Mouse (Mus musculus) ES-E14 (cell line): ENCODE results near the gene Supt20. TPM values are rescaled to one million over a fixed set of nuclear protein-coding genes. Genes with fewer than 3 reads are reported as not detected.

Experiments used
- DNase-seq: peaks from one replicate; pipeline ENCODE4 v3.0.0-alpha.2; 2013; ENCODE audit warnings: low read depth, low spot score
- H3K27ac ChIP-seq: 2 replicates; pipeline ENCODE4 v1.5.1; 2012; ENCODE audit warnings: low read depth, mild to moderate bottlenecking, low read length, moderate library complexity, mixed read lengths; ENCODE audit not compliant: poor library complexity, insufficient read depth, severe bottlenecking
- H3K36me3 ChIP-seq: 2 replicates; pipeline ENCODE4 v1.6.1; 2012; ENCODE audit warnings: mild to moderate bottlenecking, low read length, moderate library complexity, mixed read lengths; ENCODE audit not compliant: control insufficient read depth, poor library complexity, insufficient read depth, severe bottlenecking
- H3K4me1 ChIP-seq, 2 experiments: fragments of 150-350 bp in 1 of 2; sonication (generic) in 1 of 2; 2 replicates each; pipeline ENCODE4 v1.6.1; 2012; ENCODE audit warnings: low read length in 2 of 2, mild to moderate bottlenecking in 1 of 2, mixed read lengths in 1 of 2; ENCODE audit not compliant: control insufficient read depth in 2 of 2, insufficient read depth in 2 of 2, poor library complexity in 1 of 2
- H3K4me3 ChIP-seq, 2 experiments: fragments of 150-350 bp in 1 of 2; sonication (generic) in 1 of 2; 2 replicates each; pipeline ENCODE4 v1.5.1; 2012; ENCODE audit warnings: low read length in 2 of 2, low read depth in 1 of 2, mild to moderate bottlenecking in 1 of 2, mixed read lengths in 1 of 2; ENCODE audit not compliant: insufficient read depth in 1 of 2, poor library complexity in 1 of 2, severe bottlenecking in 1 of 2
- H3K9ac ChIP-seq: 2 replicates; pipeline ENCODE4 v1.6.1; 2012; ENCODE audit warnings: low read depth, mild to moderate bottlenecking, low read length, mixed read lengths; ENCODE audit not compliant: poor library complexity, insufficient read depth, severe bottlenecking
- H3K9me3 ChIP-seq: fragments of 150-350 bp; sonication (generic); 2 replicates; pipeline ENCODE4 v1.6.1; 2012; ENCODE audit warnings: low read depth, mild to moderate bottlenecking, low read length; ENCODE audit not compliant: control insufficient read depth, insufficient read depth
- CHD2 ChIP-seq: IDR thresholded peaks from 2 replicates; pipeline ENCODE4 v1.6.1; 2014; ENCODE audit warnings: mild to moderate bottlenecking, low read depth, low read length, inconsistent platforms
- HCFC1 ChIP-seq: IDR thresholded peaks from 2 replicates; pipeline ENCODE4 v1.6.1; 2012; ENCODE audit warnings: low read length, inconsistent platforms, borderline replicate concordance; ENCODE audit not compliant: insufficient read depth
- MAFK ChIP-seq: IDR thresholded peaks from 2 replicates; pipeline ENCODE4 v1.6.1; 2014; ENCODE audit warnings: mild to moderate bottlenecking, low read depth, low read length, inconsistent platforms; ENCODE audit not compliant: insufficient read depth
- ZC3H11A ChIP-seq: IDR thresholded peaks from 2 replicates; pipeline ENCODE4 v1.6.1; 2012; ENCODE audit warnings: low read depth, mild to moderate bottlenecking, inconsistent platforms, low read length, borderline replicate concordance
- ZNF384 ChIP-seq: IDR thresholded peaks from 2 replicates; pipeline ENCODE4 v1.6.1; 2012; ENCODE audit warnings: low read depth, low read length, inconsistent platforms
- in situ Hi-C, 2 experiments: fragments of 600-800 bp; cut with MboI; formaldehyde crosslinking; loops; one replicate each; pipeline ENCODE4 v1.15.1; 2025; ENCODE audit warnings: low sequenced_read_pairs in 2 of 2, inconsistent platforms in 1 of 2; ENCODE audit not compliant: unreplicated experiment in 2 of 2
- total RNA-seq: library from RNA; depleted of rRNA; stranded (reverse); fragments of 300-350 nt; gene quantifications from 2 replicates; pipeline ENCODE4 v1.2.3, GENCODE M21; 2012

The Supt20 gene
- total RNA-seq, 1 experiment = 56.4 TPM

DNA sequence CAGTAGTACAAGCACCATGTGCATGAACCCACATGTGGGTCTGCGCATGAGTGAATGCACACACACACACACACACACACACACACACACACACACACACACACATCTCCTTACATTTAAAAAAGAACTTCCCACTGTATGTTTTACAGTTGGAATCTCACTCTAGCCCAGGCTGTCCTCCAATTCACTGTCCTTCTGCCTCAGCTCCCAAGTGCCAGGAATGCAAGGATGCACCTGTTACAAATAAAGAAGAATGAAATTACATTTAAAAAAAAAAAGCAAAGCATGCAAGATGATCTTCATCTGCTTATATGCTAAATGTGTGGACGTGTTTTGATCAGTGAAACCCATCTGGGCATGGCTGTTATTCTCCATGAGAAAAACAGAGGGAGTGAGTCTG, 15.8 kb upstream of the Supt20 start:
- Histone ChIP-seq H3K36me3 (no peaks in the 10 kb centered on the region), H3K9ac (no peak overlapping the region), H3K9me3 (no peaks in the 10 kb centered on the region), H3K27ac (no peak overlapping the region), H3K4me1 (no peaks in the 10 kb centered on the region), H3K4me3 (no peak overlapping the region)
- no peak for TF ChIP-seq ZC3H11A
- TF ChIP-seq HCFC1 = no peak
- no peak for TF ChIP-seq ZNF384
- no peak for TF ChIP-seq MAFK
- TF ChIP-seq CHD2 = no peak
- no peak for DNase-seq
- in situ Hi-C loops = no loop called here

DNA sequence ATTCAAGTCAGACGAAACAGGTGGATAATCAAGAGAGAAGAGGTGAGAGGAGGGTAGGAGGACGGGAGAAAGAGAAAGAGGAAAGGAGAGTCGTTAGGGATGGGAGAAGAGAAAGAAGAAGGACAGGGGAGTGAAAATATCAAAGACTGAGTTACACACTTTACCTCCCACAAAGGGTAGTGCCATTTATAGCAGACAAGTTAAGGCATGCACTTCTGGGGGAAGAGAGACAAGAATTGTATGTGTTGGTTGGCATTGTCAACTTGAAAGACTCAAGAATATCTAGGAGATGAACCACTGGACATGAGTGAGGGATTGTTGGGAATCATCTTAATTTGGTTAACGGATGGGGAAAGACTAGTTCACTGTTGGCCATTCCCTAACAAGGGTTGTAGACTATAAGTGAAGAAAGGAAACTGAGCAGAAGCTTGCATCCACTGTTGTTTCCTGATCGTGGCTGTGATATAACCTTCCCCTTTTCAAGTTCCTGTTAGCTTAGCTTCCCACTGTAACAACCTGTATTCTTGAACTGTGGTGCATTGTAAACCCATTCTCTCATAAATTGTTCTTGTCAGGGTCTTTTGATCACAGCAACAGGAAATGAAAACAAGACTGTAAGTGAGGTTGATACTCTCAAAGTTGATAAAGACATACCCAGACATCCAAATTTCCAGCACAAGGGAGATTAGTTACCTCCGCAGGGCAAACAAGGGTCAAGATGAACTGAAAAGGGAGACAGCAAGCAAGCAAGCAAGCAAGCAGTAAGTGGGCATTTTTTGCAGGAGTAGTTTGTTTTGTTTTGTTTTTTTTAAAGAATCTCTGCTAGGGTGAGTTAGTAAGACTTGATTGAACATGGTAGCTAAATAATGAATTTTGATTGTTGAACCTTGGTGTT, 11.1 kb upstream of the Supt20 start:
- no peak for TF ChIP-seq MAFK
- no peak for TF ChIP-seq CHD2
- no peak for TF ChIP-seq ZC3H11A
- TF ChIP-seq HCFC1 = no peak
- no peak for TF ChIP-seq ZNF384
- in situ Hi-C loops = no loop called here
- no peak overlapping the region for H3K4me3 ChIP-seq
- H3K4me1 ChIP-seq = no peaks in the 10 kb centered on the region
- H3K9ac ChIP-seq = no peak overlapping the region
- H3K27ac ChIP-seq = no peak overlapping the region
- H3K9me3 ChIP-seq = no peaks in the 10 kb centered on the region
- no peaks in the 10 kb centered on the region for H3K36me3 ChIP-seq
- no peak for DNase-seq

DNA sequence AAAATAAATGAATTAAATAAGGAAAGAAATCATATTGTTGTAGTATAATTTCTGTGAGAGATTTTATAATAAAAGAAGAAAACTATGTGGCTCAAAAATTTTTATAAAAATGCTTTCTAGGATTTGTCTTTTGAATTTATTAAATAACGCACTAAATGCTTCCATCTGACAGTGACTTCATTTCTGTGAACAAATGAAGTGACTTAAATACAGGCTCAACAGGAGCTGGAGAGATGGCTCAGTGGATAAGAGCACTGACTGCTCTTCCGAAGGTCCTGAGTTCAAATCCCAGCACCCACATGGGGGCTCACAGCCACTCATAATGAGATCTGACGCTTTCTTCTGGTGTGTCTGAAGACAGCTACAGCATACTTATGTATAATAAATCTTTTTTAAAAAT, 7.4 kb upstream of the Supt20 start:
- in situ Hi-C loops = no loop called here
- no peak overlapping the region for H3K9ac ChIP-seq
- H3K27ac ChIP-seq = no peak overlapping the region
- H3K36me3 ChIP-seq = no peaks in the 10 kb centered on the region
- TF ChIP-seq MAFK (no peak), ZNF384 (no peak), HCFC1 (no peak), ZC3H11A (no peak), CHD2 (no peak)
- H3K4me1 ChIP-seq = no peaks in the 10 kb centered on the region
- no peaks in the 10 kb centered on the region for H3K9me3 ChIP-seq
- H3K4me3 ChIP-seq = no peak overlapping the region
- DNase-seq = no peak

DNA sequence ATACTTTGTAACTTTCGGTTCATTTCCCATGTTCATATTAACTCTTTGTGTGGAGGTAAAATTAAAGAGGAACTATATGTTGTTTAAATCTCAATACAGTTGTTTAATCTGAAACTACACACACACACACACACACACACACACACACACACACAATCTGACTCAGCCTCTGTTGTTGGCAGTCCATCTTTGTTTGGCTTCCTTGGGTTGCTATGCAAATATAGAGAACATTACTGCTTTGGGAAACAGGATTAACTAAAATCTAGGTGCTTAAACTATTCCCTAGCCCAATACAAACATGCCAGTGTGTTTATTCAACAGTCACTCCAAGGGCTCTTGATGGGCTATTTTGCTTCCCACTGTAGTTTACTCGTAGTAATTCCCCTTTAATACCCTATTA, 5.4 kb upstream of the Supt20 start:
- no peak overlapping the region for H3K27ac ChIP-seq
- H3K9ac ChIP-seq = no peak overlapping the region
- H3K4me1 ChIP-seq = no peaks in the 10 kb centered on the region
- TF ChIP-seq ZC3H11A = no peak
- TF ChIP-seq ZNF384 = no peak
- no peak for TF ChIP-seq HCFC1
- no peaks in the 10 kb centered on the region for H3K36me3 ChIP-seq
- in situ Hi-C loops = no loop called here
- no peak for DNase-seq
- H3K9me3 ChIP-seq = no peaks in the 10 kb centered on the region
- no peak overlapping the region for H3K4me3 ChIP-seq
